Mouse (Mus musculus) megakaryocyte-erythroid progenitor cell, adult 5-6 weeks (primary cell): Measurements from ENCODE around the gene Plekhm1. TPM values are rescaled to one million over a fixed set of nuclear protein-coding genes. Genes with fewer than 3 reads are reported as not detected.
"Not testable (repeated sequence)": the region's sequence is repeated elsewhere in the genome, so short reads cannot be mapped to it uniquely, and the experiment has no call there.

Experiments used
- ATAC-seq: replicated peaks from 2 replicates; pipeline ENCODE4 v1.8.0; 2016; ENCODE audit warnings: mild to moderate bottlenecking, inconsistent platforms; ENCODE audit not compliant: severe bottlenecking, poor library complexity, low FRiP score, low TSS enrichment
- total RNA-seq, 2 experiments: library from RNA; stranded (forward) in 1 of 2; stranded (reverse) in 1 of 2; fragments of 200-1000, 215-1000 nt in 1 of 2; fragments of >200 nt in 1 of 2; fragmentation: Nextera tagmentation in 1 of 2; gene quantifications; 2 replicates each; pipeline ENCODE4 v1.2.3; 2014 to 2017

Plekhm1 gene
- total RNA-seq (2014; fragmentation: Nextera tagmentation) (12.5 and 16.3 TPM in 2 replicates), total RNA-seq (2017) (2.2 and 2.7 TPM in 2 replicates)

DNA sequence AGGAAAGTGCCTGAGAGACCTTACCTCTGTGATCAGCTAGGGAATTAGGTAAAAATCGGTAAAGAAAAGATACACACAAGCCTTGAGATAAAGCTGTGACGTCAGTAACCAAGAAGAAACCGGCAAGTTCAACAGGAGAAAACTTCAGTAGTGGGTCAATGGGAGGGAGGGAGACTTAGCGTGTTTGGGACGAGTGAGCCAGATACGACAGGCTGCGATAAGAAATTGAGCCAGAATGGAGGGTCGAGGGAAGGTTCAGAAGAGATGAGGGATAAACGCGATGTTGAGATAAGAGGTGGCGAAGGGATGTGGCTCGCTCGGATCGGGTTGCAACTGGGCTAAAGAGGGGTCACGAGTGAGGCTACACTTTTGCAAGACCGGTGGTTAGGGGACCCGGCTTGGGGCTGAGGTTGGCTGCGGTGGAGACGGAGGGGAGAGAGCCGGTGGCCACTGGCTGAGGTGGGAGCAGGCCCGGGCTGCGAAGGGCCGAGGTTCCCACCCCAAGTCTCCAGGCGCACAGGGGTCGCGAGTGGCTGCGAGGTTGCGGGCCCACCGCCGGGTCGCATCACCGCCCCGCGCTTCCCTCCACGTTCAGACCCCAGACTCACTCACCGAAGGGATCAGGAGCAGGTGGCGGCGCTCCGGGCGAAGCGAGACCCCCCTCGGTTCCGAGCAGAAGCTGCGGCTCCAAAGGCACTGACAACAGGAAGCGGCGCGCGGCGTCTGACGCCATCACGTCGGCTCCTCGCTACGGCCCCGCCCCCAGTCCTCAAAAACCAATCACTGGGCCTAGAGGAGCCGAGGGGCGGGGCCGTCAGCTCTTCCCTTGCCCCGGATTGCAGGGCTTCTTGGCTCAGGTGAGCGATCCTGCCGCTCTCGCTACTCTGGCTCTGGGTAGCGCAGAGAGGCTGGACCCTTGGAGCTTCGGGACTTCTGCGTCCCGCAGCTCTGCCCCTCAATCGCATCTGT is at the start of gene Plekhm1:
Gene Plekhm1 (minus strand): TSS at position 707 of the 969 bp plus-strand sequence.
- ATAC-seq, result peak; percentile 99

GRCm38 (mm10) chr11:103451105-103451504 is 38.6 kb upstream of the Plekhm1 start:
- ATAC-seq, result not testable (repeated sequence)

GRCm38 (mm10) chr11:103449721-103450120 is 37.2 kb upstream of the Plekhm1 start:
- not testable (repeated sequence) for ATAC-seq

DNA sequence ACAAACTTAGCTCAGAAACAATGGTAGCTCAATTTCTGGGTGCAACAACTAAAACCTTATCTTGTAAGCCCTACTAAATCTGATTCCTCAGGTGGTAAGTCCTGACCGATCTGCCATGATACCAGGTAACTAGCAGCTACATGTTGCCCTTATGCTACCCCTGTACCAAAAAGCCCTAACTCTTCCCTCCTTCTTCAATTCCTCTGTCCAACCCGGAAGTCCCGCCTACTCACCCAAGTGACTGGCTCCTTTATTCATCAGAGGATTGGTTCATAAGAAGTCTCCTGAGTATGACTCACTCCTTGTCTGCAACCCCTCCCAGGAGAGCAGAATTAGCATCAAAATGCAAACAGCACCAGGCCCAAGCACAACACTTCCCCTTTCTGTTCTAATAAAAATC is 31.2 kb upstream of the Plekhm1 start:
- no peak for ATAC-seq

DNA sequence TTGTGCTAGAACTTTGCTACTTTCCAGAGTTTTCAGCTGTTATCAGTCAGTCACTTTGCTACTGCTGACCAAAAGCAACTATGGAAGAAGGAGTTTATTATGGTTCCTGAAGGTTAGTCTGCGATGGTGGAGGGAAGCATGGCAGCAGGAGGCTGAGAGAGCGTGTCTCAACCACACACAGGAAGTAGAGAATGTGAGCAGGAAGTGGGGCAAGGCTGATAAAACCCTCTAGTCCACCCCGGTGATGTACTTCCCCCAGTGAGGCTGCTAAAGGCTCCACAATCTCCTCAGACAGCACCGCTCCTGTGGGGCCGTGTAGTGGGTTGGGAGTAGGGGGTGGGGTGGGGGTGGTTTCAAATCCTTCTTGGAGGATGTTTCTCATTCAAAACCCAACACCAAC is 23.8 kb upstream of the Plekhm1 start:
- no peak for ATAC-seq

- ATAC-seq, result peak; percentile 60; the same call in 1 of the 2 replicates
Measured at GRCm38 (mm10) chr11:103425031-103425430, 12.5 kb upstream of the Plekhm1 start.

DNA sequence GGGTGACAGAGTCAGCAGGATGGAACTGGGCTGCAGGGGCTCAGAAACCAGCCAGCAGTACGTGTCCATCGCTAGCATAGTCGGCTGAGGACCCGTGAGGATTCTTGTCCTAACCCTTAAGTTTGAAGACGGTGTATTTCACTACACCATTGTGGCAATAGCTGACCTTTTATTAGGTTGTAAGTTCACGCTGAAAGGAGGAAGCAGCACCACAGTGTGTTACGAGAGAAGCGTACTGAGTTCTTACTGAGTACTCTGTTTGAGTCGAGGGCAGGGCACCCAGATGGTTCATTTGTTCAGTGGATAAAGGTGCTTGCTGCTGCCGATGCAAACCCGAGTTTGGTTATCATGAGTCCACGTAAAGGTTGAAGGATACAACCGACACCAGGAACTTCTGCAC is 7.2 kb upstream of the Plekhm1 start:
- ATAC-seq, result no peak

- no peak for ATAC-seq
Measured at GRCm38 (mm10) chr11:103419226-103419625, 6.7 kb upstream of the Plekhm1 start.

GRCm38 (mm10) chr11:103413516-103413915 is 1.0 kb upstream of the Plekhm1 start:
- no peak for ATAC-seq

- no peak for ATAC-seq
Measured at GRCm38 (mm10) chr11:103412950-103413423, 500 bp upstream of the Plekhm1 start.

- ATAC-seq, result no peak
Measured at GRCm38 (mm10) chr11:103411301-103411700, 1.2 kb downstream of the Plekhm1 start.

DNA sequence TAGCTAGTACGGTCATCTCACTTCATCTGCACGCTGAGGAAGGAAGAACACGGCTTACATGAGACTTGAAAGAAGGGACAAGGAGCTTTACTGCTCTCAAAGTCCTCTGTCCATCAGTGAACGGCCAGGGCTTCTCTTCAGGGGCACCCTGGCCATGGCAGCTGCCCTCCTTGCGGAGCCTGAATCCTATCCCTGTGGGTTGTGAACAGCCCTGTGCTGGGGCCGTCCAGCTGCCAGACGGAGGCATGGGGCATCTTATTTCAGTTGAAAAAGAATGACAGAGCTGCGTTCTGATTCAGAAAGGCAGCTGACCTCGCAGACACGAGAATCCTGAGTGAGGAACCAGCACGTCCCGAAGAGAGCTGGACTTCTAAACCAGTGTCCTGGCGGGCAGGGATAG is 3.6 kb downstream of the Plekhm1 start:
- ATAC-seq, result no peak

GRCm38 (mm10) chr11:103407136-103407535 is 5.4 kb downstream of the Plekhm1 start:
- ATAC-seq, result not testable (repeated sequence)

- ATAC-seq, result no peak
Measured at GRCm38 (mm10) chr11:103406551-103406950, 5.9 kb downstream of the Plekhm1 start.

DNA sequence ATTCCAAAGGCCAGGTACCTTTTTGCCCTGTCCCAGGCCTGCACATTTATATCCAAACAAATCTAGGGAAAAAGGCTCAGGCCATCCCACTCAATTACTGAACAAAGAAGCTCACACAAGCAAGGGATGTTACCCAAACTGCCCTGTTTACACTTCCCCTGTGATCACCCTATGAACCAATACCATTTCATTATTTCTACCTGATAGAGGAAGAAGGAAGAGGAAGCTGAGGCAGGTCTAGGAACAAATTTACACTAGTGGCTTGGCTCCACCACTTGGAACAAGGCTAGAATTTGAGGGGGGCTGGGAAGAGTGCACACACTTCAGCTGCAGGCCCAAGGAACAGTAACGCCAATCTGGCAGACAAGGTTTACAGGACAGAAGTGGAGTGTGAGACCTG is 6.7 kb downstream of the Plekhm1 start:
- ATAC-seq, result no peak

GRCm38 (mm10) chr11:103404618-103405017 is 7.9 kb downstream of the Plekhm1 start:
- ATAC-seq, result 0 out of 2 replicates have a peak, but pooled peaks have one; percentile 8

- ATAC-seq, result no peak
Measured at GRCm38 (mm10) chr11:103403776-103404175, 8.7 kb downstream of the Plekhm1 start.

GRCm38 (mm10) chr11:103402738-103403137 is 9.7 kb downstream of the Plekhm1 start:
- ATAC-seq, result no peak

DNA sequence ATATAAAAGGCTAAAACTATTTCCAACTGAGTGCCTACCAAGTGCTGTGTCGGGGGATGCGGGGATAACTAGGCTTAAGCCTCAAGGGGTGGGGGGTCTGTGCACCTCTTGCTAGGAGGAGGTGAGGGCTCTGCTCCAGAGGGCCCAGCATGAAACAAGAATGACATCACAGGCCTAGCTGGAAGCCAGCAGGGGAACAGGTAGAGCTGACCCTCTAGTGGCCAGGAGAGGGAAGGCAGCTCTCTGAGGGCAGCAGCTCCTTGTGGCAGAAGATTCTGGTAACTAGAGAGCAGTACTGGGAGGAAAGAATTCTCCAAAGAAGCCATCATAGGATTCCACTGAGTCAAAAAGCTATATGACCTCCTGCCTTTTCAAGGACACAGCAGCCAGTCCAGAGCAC is 10.3 kb downstream of the Plekhm1 start:
- peak; percentile 94 for ATAC-seq

DNA sequence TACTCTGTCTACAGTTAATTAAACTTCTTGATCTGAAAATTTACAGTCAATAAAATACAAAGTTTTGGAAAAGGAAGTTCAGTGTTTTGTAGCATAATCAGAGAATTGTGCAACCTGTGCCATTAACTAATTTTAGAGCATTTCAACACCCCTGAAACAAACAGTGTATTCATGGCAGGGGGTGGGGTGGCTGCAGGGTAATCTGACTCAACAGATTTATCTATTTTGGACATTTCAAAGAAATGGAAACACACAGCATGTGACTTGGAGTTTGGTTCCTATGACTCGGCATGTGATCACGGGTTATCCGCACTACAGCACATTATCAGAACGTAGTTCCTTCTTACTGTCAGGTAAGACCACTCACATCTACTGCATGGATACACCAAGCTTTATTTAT is 12.5 kb downstream of the Plekhm1 start:
- ATAC-seq, result no peak

GRCm38 (mm10) chr11:103399050-103399449 is 13.4 kb downstream of the Plekhm1 start:
- no peak for ATAC-seq
